Mouse (Mus musculus) ovary, postnatal 36 days (tissue): ENCODE measurements around the gene Dcps.

Experiments used
- DNase-seq: peaks from one replicate; pipeline ENCODE4 v3.0.0; 2022; ENCODE audit warnings: low spot score, mixed read lengths

Dcps gene

DNA sequence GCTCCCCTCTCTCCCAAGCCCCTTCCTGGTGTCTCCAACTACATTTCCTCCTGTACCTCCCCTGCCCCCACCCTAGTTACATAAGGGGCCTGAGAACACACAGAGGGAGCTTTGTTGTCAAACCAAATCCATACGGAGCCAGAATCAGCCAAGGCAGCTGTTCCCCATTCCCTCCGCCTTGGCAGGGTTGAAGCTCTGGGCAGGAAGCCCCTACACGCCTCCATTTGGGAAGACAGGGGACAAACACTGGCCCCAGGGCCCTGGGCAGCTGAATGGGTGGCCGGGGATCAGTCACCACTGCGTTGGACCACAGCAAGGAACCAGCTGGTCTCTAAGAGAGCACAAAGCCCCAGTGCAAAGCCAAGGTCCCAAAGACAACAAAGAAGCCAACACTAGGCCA, 66.9 kb downstream of the Dcps start:
- DNase-seq, result no peak

DNA sequence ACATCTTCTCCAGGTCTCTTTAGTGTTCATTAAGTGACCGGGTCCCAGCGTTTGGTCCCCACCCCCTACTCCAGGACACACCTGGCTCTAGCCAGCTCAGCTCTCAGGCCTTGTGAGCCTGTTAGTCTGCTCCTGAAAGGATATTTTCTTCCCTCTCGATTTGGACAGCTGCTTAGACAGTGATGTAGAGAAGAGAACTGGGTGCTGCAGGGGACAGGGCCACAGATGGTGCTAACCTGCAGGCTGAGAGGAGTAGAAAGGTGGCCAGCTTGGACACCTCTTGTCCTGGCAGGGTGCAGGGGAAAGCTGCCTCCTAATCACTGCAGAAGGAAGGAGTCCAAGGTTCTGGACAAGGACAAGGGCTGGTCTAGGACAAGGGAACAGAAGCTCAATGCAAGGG, 67.8 kb downstream of the Dcps start:
- no peak for DNase-seq

DNA sequence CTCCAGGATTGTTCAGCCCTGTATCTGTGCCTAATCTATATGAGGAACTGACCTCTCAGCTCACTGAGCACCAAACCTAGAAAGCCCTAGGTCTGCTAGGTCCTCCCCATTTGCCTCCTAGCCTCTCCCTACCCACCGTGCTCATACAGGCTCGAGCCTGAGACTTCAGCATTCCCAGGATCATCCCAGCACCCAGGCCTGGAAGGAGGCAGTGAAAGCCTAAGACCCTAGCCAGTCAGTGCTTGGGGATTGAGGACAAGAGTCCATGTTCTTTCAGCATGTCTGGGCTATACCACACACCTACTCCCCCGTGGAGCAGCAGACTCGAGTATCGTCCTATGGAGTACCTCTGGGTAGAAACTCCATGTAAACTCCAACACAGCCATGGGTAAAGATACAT, 68.5 kb downstream of the Dcps start:
- DNase-seq, result no peak

DNA sequence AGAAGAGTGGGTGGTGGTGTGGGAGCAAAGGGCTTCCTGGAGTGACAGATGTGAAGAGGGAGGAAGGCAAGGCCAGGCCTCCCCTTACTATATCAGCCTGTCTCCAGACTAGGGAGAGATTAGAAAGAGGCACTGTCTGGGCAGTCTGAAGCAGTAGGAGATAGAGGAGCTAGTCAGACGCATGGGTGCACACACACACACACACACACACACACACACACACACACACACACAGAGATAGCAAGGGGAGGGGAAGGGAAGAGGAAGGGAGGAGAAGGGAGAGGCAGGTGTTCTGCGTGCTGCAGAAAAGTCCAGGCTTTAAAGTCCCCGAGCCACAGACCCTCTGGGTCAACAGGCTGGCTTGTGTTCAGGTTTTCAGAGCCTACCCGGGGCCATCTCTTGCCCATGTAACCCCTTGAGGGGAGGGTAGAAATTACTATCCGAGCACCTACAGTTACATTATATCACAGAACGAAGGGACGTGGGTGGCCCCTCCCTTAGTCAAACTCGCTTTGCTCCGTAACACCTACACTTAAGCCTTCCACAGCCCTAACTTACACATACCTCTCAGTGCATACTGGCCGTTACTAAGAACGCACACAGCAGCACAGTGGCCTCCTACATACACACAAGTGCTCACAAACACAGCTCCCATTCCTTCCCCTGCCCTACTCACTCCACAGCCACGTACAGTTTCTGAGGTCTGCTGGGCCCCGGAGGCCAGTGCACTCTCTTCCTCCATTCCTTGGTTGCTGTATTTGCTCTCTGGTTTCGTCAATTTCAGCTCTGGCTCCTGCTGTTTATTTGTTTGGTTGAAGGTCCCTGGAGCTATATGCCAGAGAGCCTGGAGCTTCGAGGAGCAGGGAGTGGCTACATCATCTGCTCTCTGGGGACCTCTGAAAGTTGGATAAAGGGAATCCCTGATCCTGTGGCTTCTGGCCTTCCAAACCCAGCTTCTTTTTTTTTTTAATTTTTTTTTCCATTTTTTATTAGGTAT, 69.7 kb downstream of the Dcps start:
- no peak for DNase-seq

DNA sequence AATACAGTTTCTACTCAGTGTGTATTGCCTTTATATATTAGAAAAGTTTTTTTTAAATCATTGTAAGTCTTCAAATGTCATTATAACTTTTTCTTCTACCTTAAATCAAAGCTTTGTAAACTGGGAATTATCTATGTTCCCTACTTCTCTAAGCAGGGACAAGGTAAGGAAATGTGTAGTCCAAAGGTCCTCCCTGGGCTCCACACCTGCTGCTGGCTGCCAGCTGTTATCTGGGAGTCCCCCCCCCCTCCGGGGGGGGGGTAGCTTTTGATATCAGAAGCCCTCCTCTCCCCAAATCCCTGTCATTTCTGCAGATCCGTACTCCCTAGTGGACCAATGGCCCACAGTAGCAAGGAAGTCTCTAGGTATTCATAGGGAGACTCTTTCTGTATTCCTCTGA, 70.4 kb downstream of the Dcps start:
- DNase-seq, result no peak

DNA sequence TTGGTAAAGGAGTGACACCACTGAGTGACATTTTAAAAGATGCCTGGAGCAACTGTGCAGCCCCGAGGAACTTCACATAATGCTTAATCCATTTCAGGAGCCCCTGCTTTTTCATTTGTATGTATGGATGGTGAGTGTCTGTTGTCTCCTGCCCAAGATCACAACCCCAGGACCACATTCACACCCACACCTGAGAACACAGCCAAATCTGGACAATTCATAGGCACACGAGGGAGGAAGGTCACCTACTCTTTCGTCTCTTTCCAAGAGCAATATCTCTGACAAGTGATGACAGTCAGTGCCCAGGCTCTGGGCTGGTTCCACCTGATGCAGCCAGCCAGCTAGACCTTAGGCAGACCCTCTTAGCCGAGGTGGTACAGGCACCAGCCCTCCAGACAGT, 71.2 kb downstream of the Dcps start:
- no peak for DNase-seq

DNA sequence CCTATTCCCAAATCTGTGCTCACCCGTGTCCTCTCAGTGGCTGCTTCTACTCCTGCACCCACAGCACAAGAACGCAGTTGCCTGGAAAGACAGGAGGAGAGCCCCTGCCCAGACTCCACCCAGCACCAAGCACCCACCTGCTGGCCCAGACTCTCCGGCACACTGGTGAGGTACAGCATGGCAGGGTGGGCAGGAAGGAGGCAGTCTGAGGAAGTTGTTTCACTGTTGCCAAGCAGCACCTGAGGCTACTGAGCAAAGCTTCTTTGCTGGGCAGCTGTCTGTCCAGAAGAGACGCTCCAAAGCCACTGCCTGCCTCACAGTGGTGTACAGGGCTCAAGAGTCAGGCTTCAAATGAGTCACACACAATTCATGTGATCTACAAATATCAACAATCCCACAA, 77.1 kb downstream of the Dcps start:
- no peak for DNase-seq

DNA sequence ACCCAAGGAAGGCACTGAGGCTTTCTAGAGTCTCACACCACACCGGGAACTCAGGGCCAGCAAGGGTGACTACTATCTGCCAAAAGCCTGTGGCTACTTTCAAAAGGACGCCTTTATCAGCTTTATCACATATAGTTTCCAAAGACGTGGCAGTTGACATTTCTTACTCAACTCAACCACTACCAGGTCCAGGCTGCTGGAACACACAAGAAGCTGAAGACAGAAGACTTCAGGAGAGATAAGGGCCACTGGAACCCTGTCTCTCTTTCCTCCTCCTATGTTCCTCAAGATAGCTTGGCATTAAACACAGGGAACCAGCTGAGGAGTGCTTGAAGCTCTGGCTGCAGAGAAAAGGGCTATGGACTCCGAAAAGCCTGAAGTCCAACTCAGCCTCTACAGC, 78.0 kb downstream of the Dcps start:
- no peak for DNase-seq

DNA sequence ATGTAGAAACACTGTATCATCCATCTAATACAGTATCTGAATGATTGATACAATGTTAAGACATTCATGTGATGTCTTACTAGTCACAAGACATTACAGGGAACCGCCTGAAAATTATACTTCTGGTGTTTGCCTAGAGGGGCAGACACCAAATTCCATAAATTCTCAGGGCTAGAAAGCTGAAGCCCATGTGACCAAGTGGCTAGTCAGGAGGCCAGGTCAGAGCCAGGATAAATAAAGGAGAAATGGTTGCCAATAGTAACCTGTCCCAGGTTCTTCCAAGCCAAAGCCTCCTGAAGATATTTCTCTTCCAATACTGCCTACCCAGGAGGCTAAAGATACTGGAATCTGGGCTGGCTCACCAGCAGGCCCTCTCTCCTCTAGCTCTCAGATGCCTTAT, 80.1 kb downstream of the Dcps start:
- no peak for DNase-seq

DNA sequence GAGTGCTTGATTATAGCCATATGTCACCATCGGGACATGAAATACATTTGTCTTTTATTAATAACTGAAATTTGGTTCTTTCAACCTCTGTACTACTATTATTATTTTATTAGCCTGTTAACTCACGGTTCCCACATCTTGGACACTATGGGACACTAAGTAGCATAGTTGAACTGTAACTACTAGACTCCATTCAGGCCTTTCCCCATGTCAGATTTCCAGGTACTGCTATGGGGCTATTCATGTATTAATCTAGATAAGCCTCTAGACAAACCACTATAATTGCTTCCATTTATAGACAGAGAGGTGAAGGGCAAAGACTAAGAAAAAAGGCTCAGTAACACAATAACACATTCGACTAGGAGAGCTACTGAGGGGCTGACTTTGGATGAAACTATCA, 82.5 kb downstream of the Dcps start:
- no peak for DNase-seq

DNA sequence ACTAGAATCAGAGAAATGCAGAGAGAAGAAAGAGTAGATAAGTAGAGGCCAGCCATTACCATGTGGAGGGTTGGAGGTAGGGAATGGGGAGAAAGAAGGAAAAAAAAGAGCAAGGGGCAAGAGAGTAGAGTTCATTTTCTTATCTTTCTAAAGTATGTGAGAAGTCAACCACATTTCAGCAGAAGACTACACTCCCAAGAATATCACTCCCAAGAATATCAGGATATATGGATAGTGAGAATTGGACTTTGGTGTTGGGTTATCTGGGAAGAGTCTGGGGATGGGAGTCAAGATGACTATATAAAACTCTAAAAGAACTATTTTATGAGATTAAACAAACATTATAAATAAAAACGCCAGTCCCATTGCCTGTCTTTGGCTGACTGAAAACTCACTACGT, 83.0 kb downstream of the Dcps start:
- no peak for DNase-seq
